Mouse (Mus musculus) olfactory bulb, adult 2 months (tissue): ENCODE results near the gene Ddost.

ENCODE experiments used
- CTCF ChIP-seq: fragments of 200-500 bp; IDR thresholded peaks from 2 replicates; pipeline ENCODE4 v1.5.1; 2012; ENCODE audit warnings: low read depth, mild to moderate bottlenecking, low read length, moderate library complexity; ENCODE audit not compliant: insufficient read depth
- POLR2A ChIP-seq: fragments of 200-500 bp; IDR thresholded peaks from 2 replicates; pipeline ENCODE4 v1.6.1; 2012; ENCODE audit warnings: mild to moderate bottlenecking, low read depth, low read length, moderate library complexity; ENCODE audit not compliant: insufficient read depth

DNA sequence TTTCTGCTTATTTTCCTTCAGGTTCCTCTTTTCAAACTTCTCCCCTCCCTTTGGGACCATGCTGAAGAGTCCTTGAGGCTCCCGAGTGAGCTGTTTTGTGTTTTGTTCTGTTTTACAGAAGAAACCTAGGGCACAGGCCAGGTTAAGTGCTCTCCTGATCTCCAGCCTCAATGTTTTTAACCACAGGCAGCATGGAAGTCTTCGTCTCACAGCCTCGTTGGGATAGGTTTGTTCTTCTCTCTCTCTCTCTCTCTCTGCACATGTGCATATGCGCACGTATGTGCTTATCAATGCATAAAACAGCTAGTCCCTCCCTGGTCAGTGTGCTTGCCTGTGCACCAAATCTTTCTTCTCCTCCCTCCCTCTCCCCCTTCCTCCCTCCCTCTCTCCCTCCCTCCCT, 32.3 kb downstream of the Ddost start:
- TF ChIP-seq CTCF (no peak), POLR2A (no peak)
